Mouse (Mus musculus) MEL (cell line): ENCODE results near the gene Milr1.

Experiments used
- MAZ ChIP-seq: IDR thresholded peaks from 2 replicates; pipeline ENCODE4 v1.6.1; 2012; ENCODE audit warnings: low read depth, mild to moderate bottlenecking, inconsistent platforms, low read length, improper control_type of control experiment
- MEF2A ChIP-seq: IDR thresholded peaks from 2 replicates; pipeline ENCODE4 v1.6.1; 2014; ENCODE audit warnings: low read depth, mild to moderate bottlenecking, inconsistent platforms, low read length, improper control_type of control experiment; ENCODE audit not compliant: poor library complexity, insufficient replicate concordance, severe bottlenecking; ENCODE audit errors: extremely low read depth
- MYB ChIP-seq: IDR thresholded peaks from 2 replicates; pipeline ENCODE4 v1.6.1; 2011; ENCODE audit warnings: mild to moderate bottlenecking, low read depth, low read length, improper control_type of control experiment
- MYC ChIP-seq: IDR thresholded peaks from 2 replicates; pipeline ENCODE4 v1.6.1; 2011; ENCODE audit warnings: low read depth, mild to moderate bottlenecking, low read length, improper control_type of control experiment, moderate library complexity
- USF1 ChIP-seq: IDR thresholded peaks from 2 replicates; pipeline ENCODE4 v1.6.1; 2014; ENCODE audit warnings: low read depth, mild to moderate bottlenecking, inconsistent platforms, low read length, improper control_type of control experiment, moderate library complexity

DNA sequence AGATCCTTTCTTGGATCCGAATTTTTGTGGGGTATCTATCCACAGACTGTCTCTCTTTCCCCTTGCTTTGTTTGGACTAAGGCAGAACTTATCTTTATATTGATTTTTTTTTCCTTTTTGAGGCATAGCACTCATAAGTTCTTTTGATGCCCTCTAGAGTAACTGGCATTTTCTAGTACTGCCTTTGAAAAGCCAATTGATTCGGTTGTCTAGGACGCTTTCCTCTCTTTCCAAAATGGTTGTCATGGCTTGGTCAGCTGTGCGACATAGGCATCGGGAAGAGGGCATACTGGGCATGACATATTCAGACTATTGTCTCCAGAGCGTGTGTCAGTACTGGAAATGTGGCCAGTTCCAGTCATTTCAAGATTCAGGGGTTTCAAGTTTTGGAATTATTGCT is 38.6 kb downstream of the Milr1 start:
- TF ChIP-seq MYC = no peak
- no peak for TF ChIP-seq USF1
- no peak for TF ChIP-seq MYB
- no peak for TF ChIP-seq MEF2A
- no peak for TF ChIP-seq MAZ
